14 mouse cellular contexts compared by ENCODE assay signal in genomic region chr6:28781696-28782095, GRCm38 (mm10). TPM values are rescaled to one million over a fixed set of nuclear protein-coding genes. Genes with fewer than 3 reads are reported as not detected.
DNase-seq lines count a peak whose midpoint lies in the region; ATAC-seq and TF ChIP-seq lines count a peak whose summit lies in the region.
"Had no signal": no experiment of that assay in that cellular context is flagged by ENCODE, and none has a peak within 500 bp of the region (broad histone marks: within the 10 kb centered on the region; RNA-seq: fewer than 3 reads in every experiment).

No protein-coding gene starts in this region.

- 0 out of 2 replicates have a peak, but pooled peaks cover 7% of the 10 kb centered on the region for H3K4me1 ChIP-seq in intestine, embryonic 14.5 days (replicated peaks; ENCODE audit: control insufficient read depth, insufficient read depth, low read length)
- 0 out of 2 replicates have a peak, but pooled peaks cover 3% of the 10 kb centered on the region for H3K4me1 ChIP-seq in intestine, postnatal 0 days (replicated peaks; ENCODE audit: control insufficient read depth, insufficient read depth, low read length)
- H3K4me1 ChIP-seq in forebrain, embryonic 13.5 days, result peaks cover 35% of the 10 kb centered on the region

- H3K27ac ChIP-seq in intestine, embryonic 14.5 days (ENCODE audit: low read depth), result 0 out of 2 replicates have a peak overlapping the region, but pooled peaks have one; percentile 1
- no peak overlapping the region for H3K27ac ChIP-seq in intestine, postnatal 0 days (ENCODE audit: low read depth, low read length)
- H3K27ac ChIP-seq in forebrain, embryonic 13.5 days, result no peak overlapping the region
- H3K27ac ChIP-seq: neural tube, embryonic 12.5 days had no signal

- no peak for ATAC-seq in intestine, embryonic 14.5 days (replicated peaks; ENCODE audit: low FRiP score, low TSS enrichment, low read depth)
- no peak for ATAC-seq in intestine, postnatal 0 days
- no peak for ATAC-seq in forebrain, embryonic 13.5 days

- no peak for DNase-seq in intestine, embryonic 14.5 days (ENCODE audit: low spot score)
- DNase-seq in lung, postnatal 10 days, result peak; percentile 9
- DNase-seq in lung, adult 18-20 months, result no peak
- peak; percentile 43 to 55 for DNase-seq in kidney, postnatal 4 days
- DNase-seq in right cerebral cortex, postnatal 25 days, result peak; percentile 59
- no peak for DNase-seq in heart, adult 11 months
- DNase-seq: liver; spleen, adult 18-20 months; thymus, adult 2 months had no signal

- no peak overlapping the region for H3K9ac ChIP-seq in intestine, embryonic 14.5 days (ENCODE audit: low read length)
- no peak overlapping the region for H3K9ac ChIP-seq in intestine, postnatal 0 days (ENCODE audit: low read depth, low read length)
- no peak overlapping the region for H3K9ac ChIP-seq in forebrain, embryonic 13.5 days
- H3K9ac ChIP-seq: neural tube, embryonic 12.5 days had no signal

- no peaks in the 10 kb centered on the region for H3K36me3 ChIP-seq in intestine, embryonic 14.5 days (ENCODE audit: control insufficient read depth, insufficient read depth, low read length)
- H3K36me3 ChIP-seq in intestine, postnatal 0 days (ENCODE audit: control insufficient read depth, insufficient read depth), result no peaks in the 10 kb centered on the region; the same call in 1 of the 2 replicates
- H3K36me3 ChIP-seq in forebrain, embryonic 13.5 days (ENCODE audit: poor library complexity, severe bottlenecking), result no peaks in the 10 kb centered on the region
- H3K36me3 ChIP-seq: neural tube, embryonic 12.5 days had no signal

- no peak for TF ChIP-seq CTCF in intestine, postnatal 0 days (IDR thresholded peaks at IDR 0.05; ENCODE audit: low read depth)

- no peaks in the 10 kb centered on the region for H3K27me3 ChIP-seq in intestine, embryonic 14.5 days (replicated peaks; ENCODE audit: control insufficient read depth, insufficient read depth, low read length)
- H3K27me3 ChIP-seq in intestine, postnatal 0 days (replicated peaks; ENCODE audit: control insufficient read depth, insufficient read depth, low read length), result no peaks in the 10 kb centered on the region
- no peaks in the 10 kb centered on the region for H3K27me3 ChIP-seq in forebrain, embryonic 13.5 days
- H3K27me3 ChIP-seq: megakaryocyte, embryonic 14.5 days; neural tube, embryonic 12.5 days had no signal

- WGBS in intestine, embryonic 14.5 days, result 27% methylated on average over 3 of the region's 3 CpGs
- 61% methylated on average over 3 of the region's 3 CpGs for WGBS in intestine, postnatal 0 days
- 74% methylated on average over 3 of the region's 3 CpGs for WGBS in forebrain, embryonic 13.5 days

- no peak overlapping the region for H3K4me2 ChIP-seq in intestine, embryonic 14.5 days (ENCODE audit: low read length)
- no peak overlapping the region for H3K4me2 ChIP-seq in intestine, postnatal 0 days (replicated peaks; ENCODE audit: low read depth)
- H3K4me2 ChIP-seq in forebrain, embryonic 13.5 days, result no peak overlapping the region
- H3K4me2 ChIP-seq: neural tube, embryonic 12.5 days had no signal

- no peak overlapping the region for H3K4me3 ChIP-seq in intestine, embryonic 14.5 days (ENCODE audit: low read depth, low read length)
- H3K4me3 ChIP-seq in intestine, postnatal 0 days (ENCODE audit: low read depth, low read length), result no peak overlapping the region
- H3K4me3 ChIP-seq in forebrain, embryonic 13.5 days, result no peak overlapping the region
- H3K4me3 ChIP-seq: erythroblast, embryonic 14.5 days; megakaryocyte, embryonic 14.5 days; neural tube, embryonic 12.5 days had no signal

- no peaks in the 10 kb centered on the region for H3K9me3 ChIP-seq in intestine, embryonic 14.5 days (ENCODE audit: control insufficient read depth, low read length)
- no peaks in the 10 kb centered on the region for H3K9me3 ChIP-seq in intestine, postnatal 0 days (ENCODE audit: control insufficient read depth)
- H3K9me3 ChIP-seq in forebrain, embryonic 13.5 days (replicated peaks), result no peaks in the 10 kb centered on the region
- H3K9me3 ChIP-seq: megakaryocyte, embryonic 14.5 days; neural tube, embryonic 12.5 days had no signal

RNA-seq across cellular contexts. Expression of gene Lrrc4, which starts 49.9 kb away (rescaled TPM):
- 0.83 and 0.85 TPM in 2 replicates for polyA plus RNA-seq in intestine, embryonic 14.5 days (2014; fragmentation: Nextera tagmentation; extraction: Ambion mirVana)
- 2.8 and 3.2 TPM in 2 replicates for polyA plus RNA-seq in intestine, postnatal 0 days (2015; fragmentation: Nextera tagmentation; extraction: Ambion mirVana)
- 3.8 and 4.3 TPM in 2 replicates for polyA plus RNA-seq in forebrain, embryonic 13.5 days (2015; fragmentation: Nextera tagmentation; extraction: Ambion mirVana)
- polyA plus RNA-seq: erythroblast, embryonic 14.5 days had no signal

Comparison
In these comparisons a context has a peak if more than half of its experiments do, and no peak if none do; other contexts are left out.
1. DNase-seq: peak in lung, postnatal 10 days (single experiment), kidney, postnatal 4 days (2 of 2) and right cerebral cortex, postnatal 25 days (single experiment); none in intestine, embryonic 14.5 days (single experiment), lung, adult 18-20 months (0 of 2) and heart, adult 11 months (single experiment).